Mouse (Mus musculus) hindbrain, embryonic 16.5 days (tissue): ENCODE measurements at regions not wholly inside any gene's neighbourhood (a gene's known extent, or its start where the extent isn't known, plus 50 kb on each side); places are given as distances from the start of the nearest gene placed in this dataset.
A peak's percentile ranks its signal among the peaks of the same experiment; 100 is the strongest.

Source experiments
- ATAC-seq: fragments of 200-750 bp; cut with Nextera tagmentation; 2 replicates; pipeline ENCODE4 v1.8.0; 2017; ENCODE audit warnings: moderate TSS enrichment, moderate library complexity
- H3K27ac ChIP-seq: fragments of 300-500 bp; sonication (generic); 2 replicates; pipeline ENCODE4 v1.5.1; 2014; ENCODE audit warnings: low read depth, mild to moderate bottlenecking, control low read depth, low read length, moderate library complexity
- H3K27me3 ChIP-seq: fragments of 300-500 bp; sonication (generic); replicated peaks from 2 replicates; pipeline ENCODE4 v1.6.1; 2014; ENCODE audit warnings: low read length; ENCODE audit not compliant: control insufficient read depth, insufficient read depth
- H3K36me3 ChIP-seq: fragments of 300-500 bp; sonication (generic); 2 replicates; pipeline ENCODE4 v1.6.1; 2014; ENCODE audit warnings: mild to moderate bottlenecking, low read length, moderate library complexity, mixed read lengths; ENCODE audit not compliant: control insufficient read depth, insufficient read depth
- H3K4me1 ChIP-seq: fragments of 300-500 bp; sonication (generic); 2 replicates; pipeline ENCODE4 v1.6.1; 2014; ENCODE audit warnings: low read depth, low read length; ENCODE audit not compliant: control insufficient read depth, insufficient read depth
- H3K4me2 ChIP-seq: fragments of 300-500 bp; sonication (generic); 2 replicates; pipeline ENCODE4 v1.6.1; 2014; ENCODE audit warnings: mild to moderate bottlenecking, low read length, control low read depth, moderate library complexity
- H3K4me3 ChIP-seq: fragments of 300-500 bp; sonication (generic); 2 replicates; pipeline ENCODE4 v1.5.1; 2014; ENCODE audit warnings: mild to moderate bottlenecking, low read length, control low read depth, moderate library complexity
- H3K9ac ChIP-seq: fragments of 300-500 bp; sonication (generic); 2 replicates; pipeline ENCODE4 v1.6.1; 2014; ENCODE audit warnings: low read depth, mild to moderate bottlenecking, control low read depth, low read length, moderate library complexity
- H3K9me3 ChIP-seq: fragments of 300-500 bp; sonication (generic); 2 replicates; pipeline ENCODE4 v1.6.1; 2014; ENCODE audit warnings: mild to moderate bottlenecking, low read length, moderate library complexity; ENCODE audit not compliant: control insufficient read depth
- WGBS: fragments of 180-500 bp; shearing (Covaris S2); extraction: QIAGEN DNeasy Blood & Tissue Kit; methylation state at CpG from one replicate; pipeline ENCODE4 v1.1.7; 2014; 5-methylcytosine and 5-hydroxymethylcytosine counted together

GRCm38 (mm10) chr12:13114341-13114740 is 134.7 kb downstream of the Ddx1 start:
- WGBS, result 58% methylated on average over 4 of the region's 4 CpGs
- no peak for ATAC-seq

GRCm38 (mm10) chr12:13106931-13107330 is 142.1 kb downstream of the Ddx1 start:
- Histone ChIP-seq H3K36me3 (no peaks in the 10 kb centered on the region), H3K27me3 (0 out of 2 replicates have a peak, but pooled peaks cover 2% of the 10 kb centered on the region), H3K9ac (no peak overlapping the region), H3K4me1 (no peaks in the 10 kb centered on the region), H3K4me3 (no peak overlapping the region), H3K27ac (no peak overlapping the region), H3K9me3 (no peaks in the 10 kb centered on the region), H3K4me2 (no peak overlapping the region)
- 83% methylated on average over 3 of the region's 3 CpGs for WGBS
- no peak for ATAC-seq

More at GRCm38 (mm10) chr12:13114341-13114740, 134.7 kb downstream of the Ddx1 start:
- Histone ChIP-seq H3K9ac (no peak overlapping the region), H3K27ac (no peak overlapping the region), H3K27me3 (no peaks in the 10 kb centered on the region), H3K4me3 (no peak overlapping the region), H3K9me3 (no peaks in the 10 kb centered on the region), H3K4me2 (no peak overlapping the region), H3K4me1 (no peaks in the 10 kb centered on the region), H3K36me3 (no peaks in the 10 kb centered on the region)

GRCm38 (mm10) chr12:13100505-13101354 is 148.3 kb downstream of the Ddx1 start:
- Histone ChIP-seq H3K4me3 (no peak overlapping the region), H3K9ac (no peak overlapping the region), H3K9me3 (no peaks in the 10 kb centered on the region), H3K36me3 (no peaks in the 10 kb centered on the region), H3K4me2 (no peak overlapping the region), H3K4me1 (no peaks in the 10 kb centered on the region; the same call in 1 of the 2 replicates), H3K27ac (no peak overlapping the region; the same call in 1 of the 2 replicates), H3K27me3 (0 out of 2 replicates have a peak, but pooled peaks cover 2% of the 10 kb centered on the region)
- ATAC-seq, result peak; percentile 48
- 24% methylated on average over 12 of the region's 12 CpGs for WGBS

DNA sequence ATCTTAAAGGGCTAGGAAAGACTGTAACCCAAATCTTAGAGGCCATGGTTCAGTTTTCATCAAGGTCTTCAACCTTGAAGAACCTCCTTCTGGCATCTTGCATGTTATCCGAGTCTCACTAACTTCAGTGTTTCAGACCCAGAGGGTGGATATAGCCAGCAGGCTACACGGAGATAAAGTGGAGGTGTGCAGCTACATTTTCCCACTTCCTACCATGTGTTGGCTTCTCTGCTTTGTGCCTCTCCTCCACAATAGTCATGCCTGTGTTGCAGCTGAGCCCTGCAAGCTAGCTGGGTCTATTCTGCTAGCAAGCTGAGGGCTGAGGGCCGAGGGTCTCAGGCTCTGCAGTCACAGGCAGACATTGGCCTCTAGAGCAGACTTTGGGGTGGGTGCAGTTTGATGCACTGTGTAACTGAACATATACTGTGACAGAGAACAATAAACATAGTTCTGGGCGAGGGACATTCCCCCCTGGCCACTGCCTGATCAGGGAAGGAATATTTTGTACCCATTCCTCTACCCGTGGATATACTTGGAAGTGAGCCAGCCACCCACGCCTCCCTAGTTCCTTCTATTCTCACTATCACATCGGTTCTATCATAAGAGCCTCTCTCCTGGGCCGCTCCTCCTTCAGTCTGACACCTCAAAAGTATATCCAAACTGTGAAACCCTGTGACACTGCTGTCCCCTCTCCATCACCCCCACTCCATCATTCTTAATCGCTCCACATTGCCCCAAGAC is 152.6 kb upstream of the Mycn start:
- H3K4me1 ChIP-seq, result no peaks in the 10 kb centered on the region
- no peaks in the 10 kb centered on the region for H3K27me3 ChIP-seq
- no peak for ATAC-seq
- no peaks in the 10 kb centered on the region for H3K9me3 ChIP-seq
- H3K27ac ChIP-seq, result no peak overlapping the region
- H3K4me2 ChIP-seq, result no peak overlapping the region
- no peak overlapping the region for H3K9ac ChIP-seq
- 79% methylated on average over 9 of the region's 9 CpGs for WGBS
- H3K4me3 ChIP-seq, result no peak overlapping the region
- no peaks in the 10 kb centered on the region for H3K36me3 ChIP-seq

GRCm38 (mm10) chr12:13085951-13086350 is 144.2 kb upstream of the Mycn start:
- no peak overlapping the region for H3K27ac ChIP-seq
- no peak overlapping the region for H3K9ac ChIP-seq
- H3K4me2 ChIP-seq, result no peak overlapping the region
- no peaks in the 10 kb centered on the region for H3K27me3 ChIP-seq
- no peaks in the 10 kb centered on the region for H3K9me3 ChIP-seq
- H3K4me1 ChIP-seq, result no peaks in the 10 kb centered on the region
- no peak overlapping the region for H3K4me3 ChIP-seq
- no peaks in the 10 kb centered on the region for H3K36me3 ChIP-seq
- WGBS, result 57% methylated on average over 9 of the region's 9 CpGs
- no peak for ATAC-seq

GRCm38 (mm10) chr12:13085484-13085883 is 143.8 kb upstream of the Mycn start:
- no peak overlapping the region for H3K9ac ChIP-seq
- no peak overlapping the region for H3K4me2 ChIP-seq
- no peaks in the 10 kb centered on the region for H3K27me3 ChIP-seq
- WGBS, result 94% methylated on average over 6 of the region's 6 CpGs
- no peak overlapping the region for H3K27ac ChIP-seq
- no peaks in the 10 kb centered on the region for H3K9me3 ChIP-seq
- no peak for ATAC-seq
- H3K36me3 ChIP-seq, result no peaks in the 10 kb centered on the region
- no peaks in the 10 kb centered on the region for H3K4me1 ChIP-seq
- no peak overlapping the region for H3K4me3 ChIP-seq

DNA sequence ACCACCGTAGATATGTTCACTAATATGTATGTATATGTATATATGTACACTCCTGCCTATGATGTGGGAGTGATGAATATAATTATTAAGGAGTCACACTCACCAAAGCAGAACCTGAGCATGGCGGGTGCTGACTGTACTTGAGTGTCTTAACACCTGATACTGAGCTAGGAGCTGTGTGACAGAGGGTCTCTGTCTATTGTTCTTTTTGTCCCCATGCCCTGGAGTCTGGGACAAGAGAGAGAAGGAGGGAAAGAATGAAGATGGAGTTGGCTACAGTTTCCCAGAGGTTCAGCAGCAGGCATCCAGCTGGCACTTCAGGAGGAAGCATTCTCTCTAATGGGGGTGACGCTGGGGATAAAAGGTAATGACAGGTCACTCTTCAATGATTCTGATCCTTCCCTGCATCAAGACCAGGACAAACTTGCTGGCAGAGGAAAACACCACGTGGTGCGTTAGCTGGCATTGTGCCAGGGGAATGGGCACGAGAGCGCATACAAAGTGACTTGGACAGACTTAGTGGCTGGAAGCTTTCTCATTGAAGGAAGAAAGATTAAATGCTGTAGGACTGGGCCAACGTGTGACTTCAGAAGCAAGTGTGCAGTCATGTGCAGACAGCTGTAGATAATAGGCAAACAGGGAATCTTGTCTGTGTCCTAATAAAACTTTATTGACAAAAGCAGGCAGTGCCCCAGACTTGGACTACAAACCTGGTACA is 141.8 kb upstream of the Mycn start:
- ATAC-seq, result peak; percentile 87
- Histone ChIP-seq H3K4me1 (no peaks in the 10 kb centered on the region), H3K4me2 (no peak overlapping the region), H3K36me3 (no peaks in the 10 kb centered on the region), H3K4me3 (no peak overlapping the region), H3K9ac (no peak overlapping the region), H3K9me3 (no peaks in the 10 kb centered on the region), H3K27me3 (no peaks in the 10 kb centered on the region), H3K27ac (no peak overlapping the region)
- WGBS, result 33% methylated on average over 8 of the region's 8 CpGs

- ATAC-seq, result no peak
- WGBS, result 82% methylated on average over 5 of the region's 5 CpGs
- no peak overlapping the region for H3K4me2 ChIP-seq
- no peaks in the 10 kb centered on the region for H3K27me3 ChIP-seq
- H3K4me3 ChIP-seq, result no peak overlapping the region
- no peak overlapping the region for H3K27ac ChIP-seq
- no peak overlapping the region for H3K9ac ChIP-seq
- no peaks in the 10 kb centered on the region for H3K36me3 ChIP-seq
- H3K9me3 ChIP-seq, result no peaks in the 10 kb centered on the region
- no peaks in the 10 kb centered on the region for H3K4me1 ChIP-seq
Observed at GRCm38 (mm10) chr12:13080791-13081190, 139.1 kb upstream of the Mycn start.

DNA sequence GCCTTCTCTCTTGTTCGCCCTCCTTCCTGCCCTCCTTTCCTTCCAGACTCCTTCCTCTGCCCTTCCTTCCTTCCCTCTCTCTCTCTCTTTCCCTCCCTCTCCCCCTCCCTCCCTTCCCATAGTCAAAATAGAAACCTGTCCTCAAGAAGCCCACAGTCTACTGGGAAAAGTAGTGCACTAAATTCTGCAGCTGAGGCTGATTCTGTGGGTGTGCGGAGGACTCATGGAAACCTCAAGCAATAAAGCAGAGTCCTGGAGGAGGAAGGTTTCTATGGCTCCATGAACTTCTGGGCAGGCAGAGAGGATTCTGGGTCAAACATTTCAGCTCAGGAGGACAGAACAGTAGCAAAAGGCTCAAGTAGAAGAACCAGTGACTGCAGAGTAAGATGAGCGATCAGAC is 138.1 kb upstream of the Mycn start:
- ATAC-seq, result no peak

More for the DNA sequence above, 138.1 kb upstream of the Mycn start:
- Histone ChIP-seq H3K9ac (no peak overlapping the region), H3K4me1 (no peaks in the 10 kb centered on the region), H3K4me3 (no peak overlapping the region), H3K27me3 (no peaks in the 10 kb centered on the region), H3K27ac (no peak overlapping the region), H3K9me3 (no peaks in the 10 kb centered on the region), H3K36me3 (no peaks in the 10 kb centered on the region), H3K4me2 (no peak overlapping the region)
- WGBS, result 93% methylated on average over 3 of the region's 3 CpGs
